Mouse (Mus musculus) MEL (cell line): ENCODE data around the gene Osgin1.

Experiments used
- CTCF ChIP-seq, 3 experiments: IDR thresholded peaks in 2 of 3; conservative IDR thresholded peaks in 1 of 3; 2 replicates each; pipeline ENCODE4 v1.5.1; 2011 to 2012; ENCODE audit warnings: low read length in 3 of 3, low read depth in 2 of 3, mild to moderate bottlenecking in 2 of 3, improper control_type of control experiment in 1 of 3, inconsistent platforms in 1 of 3, mixed read lengths in 1 of 3, moderate library complexity in 1 of 3; ENCODE audit not compliant: control insufficient read depth in 1 of 3, insufficient read depth in 1 of 3, poor library complexity in 1 of 3, severe bottlenecking in 1 of 3
- GATA1 ChIP-seq: IDR thresholded peaks from 2 replicates; pipeline ENCODE4 v1.6.1; 2011; ENCODE audit warnings: low read depth, low read length, improper control_type of control experiment
- HCFC1 ChIP-seq: IDR thresholded peaks from 2 replicates; pipeline ENCODE4 v1.6.1; 2012; ENCODE audit warnings: low read depth, mild to moderate bottlenecking, inconsistent platforms, low read length, improper control_type of control experiment, moderate library complexity
- NELFE ChIP-seq: IDR thresholded peaks from 2 replicates; pipeline ENCODE4 v1.6.1; 2011; ENCODE audit warnings: low read depth, low read length, improper control_type of control experiment
- POLR2A ChIP-seq, 2 experiments: IDR thresholded peaks; 2 replicates each; pipeline ENCODE4 v1.6.1; 2011 to 2012; ENCODE audit warnings: low read length in 2 of 2, mild to moderate bottlenecking in 2 of 2, control low read depth in 1 of 2, improper control_type of control experiment in 1 of 2, low read depth in 1 of 2, moderate library complexity in 1 of 2; ENCODE audit not compliant: control insufficient read depth in 1 of 2, insufficient read depth in 1 of 2, poor library complexity in 1 of 2
- RCOR1 ChIP-seq: IDR thresholded peaks from 2 replicates; pipeline ENCODE4 v1.6.1; 2012; ENCODE audit warnings: low read depth, mild to moderate bottlenecking, inconsistent platforms, low read length, improper control_type of control experiment
- TBP ChIP-seq: IDR thresholded peaks from 2 replicates; pipeline ENCODE4 v1.8.0; 2011; ENCODE audit warnings: low read depth, low read length, improper control_type of control experiment

GRCm38 (mm10) chr8:119412735-119413498, 21.0 kb upstream of the Osgin1 start:
- TF ChIP-seq CTCF (IDR thresholded peaks at IDR 0.05 in 2 of 3, conservative IDR thresholded peaks at IDR 0.05 in 1 of 3; ENCODE audit: control insufficient read depth in 1 of 3, insufficient read depth in 1 of 3, low read depth in 2 of 3, low read length in 3 of 3, poor library complexity in 1 of 3, severe bottlenecking in 1 of 3), result peak; percentile 79 to 98 (median 90)
- TF ChIP-seq HCFC1, result no peak
- no peak for TF ChIP-seq NELFE
- no peak for TF ChIP-seq POLR2A (IDR thresholded peaks at IDR 0.05; ENCODE audit: control insufficient read depth in 1 of 2, insufficient read depth in 1 of 2, low read depth in 1 of 2, low read length in 2 of 2, poor library complexity in 1 of 2)
- TF ChIP-seq RCOR1, result no peak
- no peak for TF ChIP-seq TBP
- no peak for TF ChIP-seq GATA1
